In genomic region chr11:121956367-121957235, GRCm38 (mm10) we compare ENCODE assay signal across 8 mouse cellular contexts.
DNase-seq lines count a peak whose midpoint lies in the region; ATAC-seq lines count a peak whose summit lies in the region.
"Not testable (repeated sequence)": the region's sequence is repeated elsewhere in the genome, so short reads cannot be mapped to it uniquely, and the experiment has no call there.

No protein-coding gene starts in this region.

- 17% methylated on average over 20 of the region's 20 CpGs for WGBS in embryonic facial prominence, embryonic 13.5 days
- 13% methylated on average over 20 of the region's 20 CpGs for WGBS in hindbrain, embryonic 14.5 days
- 22% methylated on average over 19 of the region's 20 CpGs for WGBS in limb, embryonic 11.5 days
- WGBS in lung, embryonic 15.5 days: 21% methylated on average over 20 of the region's 20 CpGs
- 10% methylated on average over 20 of the region's 20 CpGs for WGBS in neural tube, embryonic 13.5 days

- H3K9me3 ChIP-seq in embryonic facial prominence, embryonic 13.5 days; hindbrain, embryonic 14.5 days (ENCODE audit: control insufficient read depth, low read length); limb, embryonic 11.5 days (ENCODE audit: control insufficient read depth, low read length); lung, embryonic 15.5 days; neural tube, embryonic 13.5 days: not testable (repeated sequence)

- H3K9ac ChIP-seq in embryonic facial prominence, embryonic 13.5 days; hindbrain, embryonic 14.5 days; limb, embryonic 11.5 days (ENCODE audit: low read length); lung, embryonic 15.5 days; neural tube, embryonic 13.5 days: not testable (repeated sequence)

- H3K27ac ChIP-seq in embryonic facial prominence, embryonic 13.5 days; hindbrain, embryonic 14.5 days; limb, embryonic 11.5 days (replicated peaks; ENCODE audit: low read depth, low read length); lung, embryonic 15.5 days; neural tube, embryonic 13.5 days (replicated peaks): not testable (repeated sequence)

- peak; percentile 11 for DNase-seq in ZHBTc4 (ENCODE audit: low read depth, low spot score)
- DNase-seq in heart, adult 11 months: peak; percentile 86
- DNase-seq in hindbrain, embryonic 14.5 days (ENCODE audit: low spot score): not testable (repeated sequence)
- peak; percentile 24 for DNase-seq in limb, embryonic 11.5 days (ENCODE audit: low spot score)
- DNase-seq in testis, postnatal 14 days (ENCODE audit: low spot score): peak; percentile 37

- peak overlapping the region; percentile 25 for H3K4me3 ChIP-seq in embryonic facial prominence, embryonic 13.5 days
- not testable (repeated sequence) for H3K4me3 ChIP-seq in hindbrain, embryonic 14.5 days (replicated peaks; ENCODE audit: low read length)
- H3K4me3 ChIP-seq in limb, embryonic 11.5 days (ENCODE audit: low read depth, low read length): peak overlapping the region; percentile 14; the same call in 1 of the 2 replicates
- H3K4me3 ChIP-seq in lung, embryonic 15.5 days: peak overlapping the region; percentile 33
- H3K4me3 ChIP-seq in neural tube, embryonic 13.5 days: peak overlapping the region; percentile 17; the same call in 1 of the 2 replicates

- ATAC-seq in embryonic facial prominence, embryonic 13.5 days (ENCODE audit: insufficient number of reproducible peaks, insufficient read depth, low FRiP score, low TSS enrichment, low read depth); hindbrain, embryonic 14.5 days (ENCODE audit: low FRiP score); limb, embryonic 11.5 days (ENCODE audit: insufficient number of reproducible peaks, low FRiP score, low TSS enrichment, low read depth); lung, embryonic 15.5 days (ENCODE audit: borderline replicate concordance, extremely low read depth, low FRiP score, low TSS enrichment); neural tube, embryonic 13.5 days (ENCODE audit: low read depth): not testable (repeated sequence)

- not testable (repeated sequence) for H3K4me1 ChIP-seq in embryonic facial prominence, embryonic 13.5 days; hindbrain, embryonic 14.5 days (replicated peaks; ENCODE audit: control insufficient read depth, insufficient read depth, low read length); limb, embryonic 11.5 days (ENCODE audit: control insufficient read depth, insufficient read depth, low read length); lung, embryonic 15.5 days; neural tube, embryonic 13.5 days (replicated peaks)

- peak overlapping the region; percentile 52 for H3K4me2 ChIP-seq in embryonic facial prominence, embryonic 13.5 days
- peak overlapping the region; percentile 44 for H3K4me2 ChIP-seq in hindbrain, embryonic 14.5 days (replicated peaks)
- peak overlapping the region; percentile 38 for H3K4me2 ChIP-seq in limb, embryonic 11.5 days (ENCODE audit: low read depth, severe bottlenecking)
- peak overlapping the region; percentile 42 for H3K4me2 ChIP-seq in lung, embryonic 15.5 days
- H3K4me2 ChIP-seq in neural tube, embryonic 13.5 days: peak overlapping the region; percentile 48

- not testable (repeated sequence) for H3K36me3 ChIP-seq in embryonic facial prominence, embryonic 13.5 days; hindbrain, embryonic 14.5 days (replicated peaks; ENCODE audit: control insufficient read depth, insufficient read depth); limb, embryonic 11.5 days (ENCODE audit: control insufficient read depth, insufficient read depth, low read length); lung, embryonic 15.5 days; neural tube, embryonic 13.5 days

- H3K27me3 ChIP-seq in embryonic facial prominence, embryonic 13.5 days; hindbrain, embryonic 14.5 days (ENCODE audit: control insufficient read depth, insufficient read depth, low read length); limb, embryonic 11.5 days (ENCODE audit: control insufficient read depth, insufficient read depth, low read length); lung, embryonic 15.5 days; neural tube, embryonic 13.5 days: not testable (repeated sequence)
